Mouse (Mus musculus) retina, adult 2 months (tissue): ENCODE measurements around the gene Fancd2.
A peak's percentile ranks its signal among the peaks of the same experiment; 100 is the strongest.

ENCODE experiments used
- DNase-seq: peaks from one replicate; pipeline ENCODE4 v3.0.0-alpha.2; 2012; ENCODE audit warnings: low read depth, low spot score

Gene Fancd2

GRCm38 (mm10) chr6:113522310-113522709, 9.2 kb upstream of the Fancd2 start:
- DNase-seq, result no peak

GRCm38 (mm10) chr6:113523420-113523819, 8.1 kb upstream of the Fancd2 start:
- DNase-seq, result no peak

- no peak for DNase-seq
These were observed 440 bp downstream of the Fancd2 start for GRCm38 (mm10) chr6:113531840-113532404.

GRCm38 (mm10) chr6:113534886-113535285, 3.4 kb downstream of the Fancd2 start:
- no peak for DNase-seq

- DNase-seq, result no peak
These were observed 10.1 kb downstream of the Fancd2 start for GRCm38 (mm10) chr6:113541610-113542009.

- DNase-seq, result no peak
These were observed 12.5 kb downstream of the Fancd2 start for GRCm38 (mm10) chr6:113543906-113544481.

- no peak for DNase-seq
These were observed 28.3 kb downstream of the Fancd2 start for GRCm38 (mm10) chr6:113559736-113560135.

GRCm38 (mm10) chr6:113564557-113564956, 33.1 kb downstream of the Fancd2 start:
- no peak for DNase-seq

GRCm38 (mm10) chr6:113576044-113576443, 44.6 kb downstream of the Fancd2 start:
- DNase-seq, result no peak

GRCm38 (mm10) chr6:113579306-113579705, 47.8 kb downstream of the Fancd2 start:
- DNase-seq, result peak; percentile 39

- DNase-seq, result no peak
These were observed 51.5 kb downstream of the Fancd2 start for GRCm38 (mm10) chr6:113583023-113583422.

- DNase-seq, result no peak
These were observed 53.6 kb downstream of the Fancd2 start for GRCm38 (mm10) chr6:113585065-113585464.

GRCm38 (mm10) chr6:113586466-113587183, 55.1 kb downstream of the Fancd2 start:
- no peak for DNase-seq

GRCm38 (mm10) chr6:113592637-113593036, 61.2 kb downstream of the Fancd2 start:
- DNase-seq, result no peak

- DNase-seq, result no peak
These were observed 66.5 kb downstream of the Fancd2 start for GRCm38 (mm10) chr6:113597945-113598344.

GRCm38 (mm10) chr6:113599833-113600232, 68.4 kb downstream of the Fancd2 start:
- no peak for DNase-seq

- no peak for DNase-seq
These were observed 69.2 kb downstream of the Fancd2 start, which contains the start of gene Fancd2os for GRCm38 (mm10) chr6:113600543-113601139. Gene Fancd2os (minus strand): TSS chr6:113600715.

GRCm38 (mm10) chr6:113602821-113603220, 71.3 kb downstream of the Fancd2 start:
- DNase-seq, result no peak

- DNase-seq, result no peak
These were observed 72.5 kb downstream of the Fancd2 start for GRCm38 (mm10) chr6:113603993-113604392.

- peak; percentile 73 for DNase-seq
These were observed 73.1 kb downstream of the Fancd2 start, which contains the start of gene Brk1 for GRCm38 (mm10) chr6:113604432-113605223. Gene Brk1 (plus strand): TSS chr6:113604772.

- no peak for DNase-seq
These were observed 73.7 kb downstream of the Fancd2 start for GRCm38 (mm10) chr6:113605224-113605545.

- DNase-seq, result no peak
These were observed 77.4 kb downstream of the Fancd2 start for GRCm38 (mm10) chr6:113608871-113609270.
